Mouse (Mus musculus) bone marrow macrophage, adult 2 months (primary cell): Measurements from ENCODE around the gene Plagl1.

Source experiments
- CTCF ChIP-seq: IDR thresholded peaks from 2 replicates; pipeline ENCODE4 v1.5.1; 2012; ENCODE audit warnings: low read depth, mild to moderate bottlenecking, low read length, moderate library complexity
- POLR2A ChIP-seq: IDR thresholded peaks from 2 replicates; pipeline ENCODE4 v1.6.1; 2012; ENCODE audit warnings: mild to moderate bottlenecking, low read depth, low read length, borderline replicate concordance

GRCm38 (mm10) chr10:13133850-13134249 is 73.5 kb downstream of the Plagl1 start:
- no peak for TF ChIP-seq CTCF
- TF ChIP-seq POLR2A: no peak
